Mouse (Mus musculus) myocyte (in vitro differentiated cells): ENCODE measurements around the gene Wrap73. TPM values are rescaled to one million over a fixed set of nuclear protein-coding genes. Genes with fewer than 3 reads are reported as not detected.
A peak's percentile ranks its signal among the peaks of the same experiment; 100 is the strongest.

Source experiments
- H3K27me3 ChIP-seq: one replicate; pipeline ENCODE4 v1.6.1; 2011; ENCODE audit not compliant: control insufficient read depth, insufficient read depth, insufficient read length
- H3K36me3 ChIP-seq: one replicate; pipeline ENCODE4 v1.6.1; 2011; ENCODE audit not compliant: control insufficient read depth, insufficient read depth
- H3K4me2 ChIP-seq: one replicate; pipeline ENCODE4 v1.6.1; 2011; ENCODE audit warnings: low read depth, control low read depth
- H3K4me3 ChIP-seq: one replicate; pipeline ENCODE4 v1.5.1; 2011; ENCODE audit warnings: mild to moderate bottlenecking, control low read depth, moderate library complexity
- H3K79me2 ChIP-seq: one replicate; pipeline ENCODE4 v1.6.1; 2011; ENCODE audit not compliant: control insufficient read depth, insufficient read depth
- H3ac ChIP-seq: one replicate; pipeline ENCODE4 v1.6.1; 2011; ENCODE audit not compliant: control insufficient read depth, insufficient read length
- CEBPB ChIP-seq: IDR thresholded peaks from 2 replicates; pipeline ENCODE4 v1.6.1; 2011; ENCODE audit warnings: mild to moderate bottlenecking, moderate library complexity; ENCODE audit not compliant: poor library complexity, insufficient read depth, severe bottlenecking
- E2F4 ChIP-seq: IDR thresholded peaks from one replicate; pipeline ENCODE4 v1.6.1; 2011; ENCODE audit warnings: mild to moderate bottlenecking, control low read depth, moderate library complexity; ENCODE audit not compliant: insufficient read depth
- MAX ChIP-seq: IDR thresholded peaks from one replicate; pipeline ENCODE4 v1.6.1; 2011; ENCODE audit warnings: low read depth, mild to moderate bottlenecking, control low read depth
- MYOD1 ChIP-seq, 3 experiments: IDR thresholded peaks; one replicate each; pipeline ENCODE4 v1.6.1; 2011; ENCODE audit warnings: control low read depth in 2 of 3, low read depth in 2 of 3, mild to moderate bottlenecking in 2 of 3, moderate library complexity in 1 of 3; ENCODE audit not compliant: insufficient read length in 2 of 3, control insufficient read depth in 1 of 3
- MYOG ChIP-seq, 3 experiments: IDR thresholded peaks; one replicate each; pipeline ENCODE4 v1.6.1; 2011; ENCODE audit warnings: control low read depth in 2 of 3, low read depth in 2 of 3, mild to moderate bottlenecking in 2 of 3; ENCODE audit not compliant: insufficient read length in 2 of 3, control insufficient read depth in 1 of 3, insufficient read depth in 1 of 3
- POLR2A ChIP-seq: IDR thresholded peaks from one replicate; pipeline ENCODE4 v1.6.1; 2011; ENCODE audit warnings: low read depth, mild to moderate bottlenecking, control low read depth, moderate library complexity; ENCODE audit not compliant: insufficient read length
- POLR2AphosphoS2 ChIP-seq: IDR thresholded peaks from one replicate; pipeline ENCODE4 v1.6.1; 2011; ENCODE audit warnings: low read depth, control low read depth; ENCODE audit not compliant: insufficient read length
- REST ChIP-seq: IDR thresholded peaks from one replicate; pipeline ENCODE4 v1.6.1; 2011; ENCODE audit warnings: mild to moderate bottlenecking, control low read depth, moderate library complexity; ENCODE audit not compliant: insufficient read depth, insufficient read length
- SRF ChIP-seq: IDR thresholded peaks from one replicate; pipeline ENCODE4 v1.6.1; 2011; ENCODE audit warnings: low read depth; ENCODE audit not compliant: control insufficient read depth, insufficient read length
- TCF12 ChIP-seq: IDR thresholded peaks from one replicate; pipeline ENCODE4 v1.6.1; 2011; ENCODE audit warnings: mild to moderate bottlenecking, control low read depth; ENCODE audit not compliant: poor library complexity, insufficient read depth, severe bottlenecking
- TCF3 ChIP-seq: IDR thresholded peaks from one replicate; pipeline ENCODE4 v1.6.1; 2011; ENCODE audit warnings: low read depth, control low read depth; ENCODE audit not compliant: insufficient read length
- USF1 ChIP-seq: IDR thresholded peaks from one replicate; pipeline ENCODE4 v1.6.1; 2011; ENCODE audit warnings: low read depth, mild to moderate bottlenecking, control low read depth, moderate library complexity
- polyA plus RNA-seq: library from polyadenylated mRNA; unstranded; fragments of >200 nt; fragmentation: generic; extraction: Trizol; gene quantifications from one replicate; pipeline ENCODE4 v1.2.1, GENCODE M21; 2012; ENCODE audit warnings: missing spikeins

Wrap73 gene
- polyA plus RNA-seq, 1 experiment = 23.8 TPM

GRCm38 (mm10) chr4:154140213-154141008 is 1.8 kb upstream of the Wrap73 start:
- TF ChIP-seq MYOG (IDR thresholded peaks at IDR 0.05; ENCODE audit: control insufficient read depth in 1 of 3, insufficient read depth in 1 of 3, insufficient read length in 2 of 3, low read depth in 2 of 3) = no peak
- TF ChIP-seq CEBPB = no peak
- TF ChIP-seq MYOD1 (IDR thresholded peaks at IDR 0.05; ENCODE audit: control insufficient read depth in 1 of 3, insufficient read length in 2 of 3, low read depth in 2 of 3) = no peak
- TF ChIP-seq E2F4 = no peak
- no peak for TF ChIP-seq TCF12
- TF ChIP-seq USF1 = no peak
- Histone ChIP-seq H3K79me2 (peaks cover 7% of the 10 kb centered on the region), H3K36me3 (no peaks in the 10 kb centered on the region), H3ac (no peak overlapping the region), H3K27me3 (peaks cover 50% of the 10 kb centered on the region), H3K4me2 (peak overlapping the region; percentile 80), H3K4me3 (peak overlapping the region; percentile 52)

- no peak for TF ChIP-seq MYOD1 (IDR thresholded peaks at IDR 0.05; ENCODE audit: control insufficient read depth in 1 of 3, insufficient read length in 2 of 3, low read depth in 2 of 3)
- no peak for TF ChIP-seq REST
- TF ChIP-seq CEBPB = no peak
- TF ChIP-seq USF1 = no peak
- TF ChIP-seq POLR2AphosphoS2 = no peak
- TF ChIP-seq MAX = no peak
- TF ChIP-seq SRF = no peak
- TF ChIP-seq POLR2A = no peak
- TF ChIP-seq TCF3 = no peak
- TF ChIP-seq MYOG (IDR thresholded peaks at IDR 0.05; ENCODE audit: control insufficient read depth in 1 of 3, insufficient read depth in 1 of 3, insufficient read length in 2 of 3, low read depth in 2 of 3) = no peak
- no peak for TF ChIP-seq E2F4
- no peak for TF ChIP-seq TCF12
- H3K4me2 ChIP-seq = peak overlapping the region; percentile 80
- no peak overlapping the region for H3ac ChIP-seq
- no peaks in the 10 kb centered on the region for H3K36me3 ChIP-seq
- peaks cover 42% of the 10 kb centered on the region for H3K27me3 ChIP-seq
- peaks cover 7% of the 10 kb centered on the region for H3K79me2 ChIP-seq
- H3K4me3 ChIP-seq = peak overlapping the region; percentile 52
Measured at GRCm38 (mm10) chr4:154141009-154141867, 934 bp upstream of the Wrap73 start.

- Histone ChIP-seq H3K4me3 (no peak overlapping the region), H3K79me2 (peaks cover 7% of the 10 kb centered on the region), H3ac (no peak overlapping the region), H3K36me3 (no peaks in the 10 kb centered on the region), H3K27me3 (peaks cover 20% of the 10 kb centered on the region), H3K4me2 (no peak overlapping the region)
- no peak for TF ChIP-seq TCF12
- no peak for TF ChIP-seq MYOG (IDR thresholded peaks at IDR 0.05; ENCODE audit: control insufficient read depth in 1 of 3, insufficient read depth in 1 of 3, insufficient read length in 2 of 3, low read depth in 2 of 3)
- no peak for TF ChIP-seq POLR2A
- TF ChIP-seq TCF3 = no peak
- no peak for TF ChIP-seq REST
- TF ChIP-seq CEBPB = no peak
- no peak for TF ChIP-seq USF1
- no peak for TF ChIP-seq POLR2AphosphoS2
- no peak for TF ChIP-seq MAX
- no peak for TF ChIP-seq MYOD1 (IDR thresholded peaks at IDR 0.05; ENCODE audit: control insufficient read depth in 1 of 3, insufficient read length in 2 of 3, low read depth in 2 of 3)
- TF ChIP-seq SRF = no peak
- TF ChIP-seq E2F4 = no peak
Measured at GRCm38 (mm10) chr4:154144712-154145111, 2.5 kb downstream of the Wrap73 start.

- peaks cover 4% of the 10 kb centered on the region for H3K27me3 ChIP-seq
- H3K79me2 ChIP-seq = peaks cover 7% of the 10 kb centered on the region
- H3K4me3 ChIP-seq = no peak overlapping the region
- H3ac ChIP-seq = no peak overlapping the region
- no peaks in the 10 kb centered on the region for H3K36me3 ChIP-seq
- no peak for TF ChIP-seq E2F4
- no peak for TF ChIP-seq MYOG (IDR thresholded peaks at IDR 0.05; ENCODE audit: control insufficient read depth in 1 of 3, insufficient read depth in 1 of 3, insufficient read length in 2 of 3, low read depth in 2 of 3)
- TF ChIP-seq TCF12 = no peak
- no peak for TF ChIP-seq USF1
- TF ChIP-seq POLR2A = no peak
- no peak for TF ChIP-seq MAX
- TF ChIP-seq SRF = no peak
- TF ChIP-seq TCF3 = no peak
- TF ChIP-seq CEBPB = no peak
- TF ChIP-seq MYOD1 (IDR thresholded peaks at IDR 0.05; ENCODE audit: control insufficient read depth in 1 of 3, insufficient read length in 2 of 3, low read depth in 2 of 3) = no peak
- no peak for TF ChIP-seq POLR2AphosphoS2
- TF ChIP-seq REST = no peak
- H3K4me2 ChIP-seq = no peak overlapping the region
Measured at GRCm38 (mm10) chr4:154146342-154146741, 4.2 kb downstream of the Wrap73 start.
